Mouse (Mus musculus): ENCODE results near the gene Kazald1. TPM values are rescaled to one million over a fixed set of nuclear protein-coding genes. Genes with fewer than 3 reads are reported as not detected.
"Not testable (repeated sequence)": the region's sequence is repeated elsewhere in the genome, so short reads cannot be mapped to it uniquely, and the experiment has no call there.

The Kazald1 gene
- polyA plus RNA-seq, 1 experiment from 2014 or later, result 1.1 TPM

- Histone ChIP-seq H3K27me3 (replicated peaks; ENCODE audit: control insufficient read depth, insufficient read depth, low read length) (no peaks in the 10 kb centered on the region), H3K9me3 (replicated peaks; ENCODE audit: control insufficient read depth, low read length) (no peaks in the 10 kb centered on the region), H3K4me2 (ENCODE audit: low read length) (no peak overlapping the region), H3K36me3 (ENCODE audit: control insufficient read depth, insufficient read depth, low read length) (peaks cover 19% of the 10 kb centered on the region), H3K9ac (ENCODE audit: low read length) (no peak overlapping the region), H3K27ac (ENCODE audit: low read depth, low read length) (no peak overlapping the region), H3K4me3 (ENCODE audit: low read depth, low read length) (no peak overlapping the region), H3K4me1 (ENCODE audit: control insufficient read depth, insufficient read depth, low read length) (no peaks in the 10 kb centered on the region)
- DNase-seq (ENCODE audit: low spot score), result peak; percentile 86
- ATAC-seq, result peak; percentile 66
- 16% methylated on average over 4 of the region's 4 CpGs for WGBS
Observed at GRCm38 (mm10) chr19:45031780-45032179, 43.3 kb upstream of the Kazald1 start.

GRCm38 (mm10) chr19:45032570-45033332 is 42.3 kb upstream of the Kazald1 start:
- H3K27me3 ChIP-seq (replicated peaks; ENCODE audit: control insufficient read depth, insufficient read depth, low read length), result no peaks in the 10 kb centered on the region
- no peak overlapping the region for H3K4me3 ChIP-seq (ENCODE audit: low read depth, low read length)
- peaks cover 11% of the 10 kb centered on the region; the same call in 1 of the 2 replicates for H3K36me3 ChIP-seq (ENCODE audit: control insufficient read depth, insufficient read depth, low read length)
- 48% methylated on average over 17 of the region's 17 CpGs for WGBS
- no peak overlapping the region for H3K4me2 ChIP-seq (ENCODE audit: low read length)
- no peaks in the 10 kb centered on the region for H3K9me3 ChIP-seq (replicated peaks; ENCODE audit: control insufficient read depth, low read length)
- no peak overlapping the region for H3K9ac ChIP-seq (ENCODE audit: low read length)
- ATAC-seq (no peak), DNase-seq (ENCODE audit: low spot score) (peak; percentile 38)
- H3K4me1 ChIP-seq (ENCODE audit: control insufficient read depth, insufficient read depth, low read length), result no peaks in the 10 kb centered on the region
- no peak overlapping the region for H3K27ac ChIP-seq (ENCODE audit: low read depth, low read length)

GRCm38 (mm10) chr19:45036867-45037266 is 38.2 kb upstream of the Kazald1 start:
- no peak overlapping the region for H3K27ac ChIP-seq (ENCODE audit: low read depth, low read length)
- no peaks in the 10 kb centered on the region for H3K9me3 ChIP-seq (replicated peaks; ENCODE audit: control insufficient read depth, low read length)
- 33% methylated on average over 16 of the region's 16 CpGs for WGBS
- H3K4me3 ChIP-seq (ENCODE audit: low read depth, low read length), result no peak overlapping the region
- no peaks in the 10 kb centered on the region for H3K36me3 ChIP-seq (ENCODE audit: control insufficient read depth, insufficient read depth, low read length)
- no peak overlapping the region for H3K9ac ChIP-seq (ENCODE audit: low read length)
- no peaks in the 10 kb centered on the region for H3K27me3 ChIP-seq (replicated peaks; ENCODE audit: control insufficient read depth, insufficient read depth, low read length)
- no peak for DNase-seq (ENCODE audit: low spot score)
- no peaks in the 10 kb centered on the region for H3K4me1 ChIP-seq (ENCODE audit: control insufficient read depth, insufficient read depth, low read length)
- no peak overlapping the region for H3K4me2 ChIP-seq (ENCODE audit: low read length)
- ATAC-seq, result no peak

- H3K27me3 ChIP-seq (replicated peaks; ENCODE audit: control insufficient read depth, insufficient read depth, low read length); H3K4me2 ChIP-seq (ENCODE audit: low read length); H3K27ac ChIP-seq (ENCODE audit: low read depth, low read length); H3K4me1 ChIP-seq (ENCODE audit: control insufficient read depth, insufficient read depth, low read length); H3K9ac ChIP-seq (ENCODE audit: low read length); H3K9me3 ChIP-seq (replicated peaks; ENCODE audit: control insufficient read depth, low read length); ATAC-seq; H3K4me3 ChIP-seq (ENCODE audit: low read depth, low read length); H3K36me3 ChIP-seq (ENCODE audit: control insufficient read depth, insufficient read depth, low read length); DNase-seq (ENCODE audit: low spot score): not testable (repeated sequence)
- 90% methylated on average over 7 of the region's 7 CpGs for WGBS
Observed at GRCm38 (mm10) chr19:45038198-45038597, 36.8 kb upstream of the Kazald1 start.

- H3K36me3 ChIP-seq (ENCODE audit: control insufficient read depth, insufficient read depth, low read length), result no peaks in the 10 kb centered on the region
- H3K27ac ChIP-seq (ENCODE audit: low read depth, low read length), result no peak overlapping the region
- no peak overlapping the region for H3K9ac ChIP-seq (ENCODE audit: low read length)
- no peak for ATAC-seq
- no peak overlapping the region for H3K4me2 ChIP-seq (ENCODE audit: low read length)
- H3K4me3 ChIP-seq (ENCODE audit: low read depth, low read length), result no peak overlapping the region
- peaks cover 1% of the 10 kb centered on the region; the same call in 1 of the 2 replicates for H3K27me3 ChIP-seq (replicated peaks; ENCODE audit: control insufficient read depth, insufficient read depth, low read length)
- H3K9me3 ChIP-seq (replicated peaks; ENCODE audit: control insufficient read depth, low read length), result no peaks in the 10 kb centered on the region
- no peak for DNase-seq (ENCODE audit: low spot score)
- no peaks in the 10 kb centered on the region for H3K4me1 ChIP-seq (ENCODE audit: control insufficient read depth, insufficient read depth, low read length)
- WGBS, result 56% methylated on average over 13 of the region's 13 CpGs
Observed at GRCm38 (mm10) chr19:45040214-45040613, 34.8 kb upstream of the Kazald1 start.

GRCm38 (mm10) chr19:45044389-45044927 is 30.6 kb upstream of the Kazald1 start:
- Histone ChIP-seq H3K36me3 (ENCODE audit: control insufficient read depth, insufficient read depth, low read length) (0 out of 2 replicates have a peak, but pooled peaks cover 4% of the 10 kb centered on the region), H3K4me2 (ENCODE audit: low read length) (no peak overlapping the region), H3K9ac (ENCODE audit: low read length) (no peak overlapping the region), H3K27ac (ENCODE audit: low read depth, low read length) (no peak overlapping the region), H3K4me1 (ENCODE audit: control insufficient read depth, insufficient read depth, low read length) (peaks cover 24% of the 10 kb centered on the region), H3K9me3 (replicated peaks; ENCODE audit: control insufficient read depth, low read length) (no peaks in the 10 kb centered on the region), H3K4me3 (ENCODE audit: low read depth, low read length) (no peak overlapping the region), H3K27me3 (replicated peaks; ENCODE audit: control insufficient read depth, insufficient read depth, low read length) (peaks cover 6% of the 10 kb centered on the region; the same call in 1 of the 2 replicates)
- no peak for DNase-seq (ENCODE audit: low spot score)
- ATAC-seq, result no peak
- WGBS, result 65% methylated on average over 11 of the region's 11 CpGs

GRCm38 (mm10) chr19:45045236-45045635 is 29.8 kb upstream of the Kazald1 start:
- Histone ChIP-seq H3K27ac (ENCODE audit: low read depth, low read length) (no peak overlapping the region), H3K4me3 (ENCODE audit: low read depth, low read length) (no peak overlapping the region), H3K27me3 (replicated peaks; ENCODE audit: control insufficient read depth, insufficient read depth, low read length) (peaks cover 6% of the 10 kb centered on the region; the same call in 1 of the 2 replicates), H3K9ac (ENCODE audit: low read length) (no peak overlapping the region), H3K36me3 (ENCODE audit: control insufficient read depth, insufficient read depth, low read length) (peaks cover 10% of the 10 kb centered on the region; the same call in 1 of the 2 replicates), H3K4me2 (ENCODE audit: low read length) (no peak overlapping the region), H3K4me1 (ENCODE audit: control insufficient read depth, insufficient read depth, low read length) (peaks cover 28% of the 10 kb centered on the region), H3K9me3 (replicated peaks; ENCODE audit: control insufficient read depth, low read length) (no peaks in the 10 kb centered on the region)
- WGBS, result 56% methylated on average over 15 of the region's 15 CpGs
- no peak for DNase-seq (ENCODE audit: low spot score)
- no peak for ATAC-seq

GRCm38 (mm10) chr19:45045651-45046050 is 29.4 kb upstream of the Kazald1 start, which contains the start of gene Pdzd7:
Gene Pdzd7 (minus strand): TSS chr19:45045717.
- DNase-seq (ENCODE audit: low spot score) (no peak), ATAC-seq (no peak)
- Histone ChIP-seq H3K9ac (ENCODE audit: low read length) (peak within 1 kb of the TSS; percentile 77), H3K36me3 (ENCODE audit: control insufficient read depth, insufficient read depth, low read length) (peaks cover 14% of the 10 kb centered on the region; the same call in 1 of the 2 replicates), H3K27ac (ENCODE audit: low read depth, low read length) (0 out of 2 replicates have a peak within 1 kb of the TSS, but pooled peaks have one; percentile 90), H3K27me3 (replicated peaks; ENCODE audit: control insufficient read depth, insufficient read depth, low read length) (peaks cover 6% of the 10 kb centered on the region; the same call in 1 of the 2 replicates), H3K4me1 (ENCODE audit: control insufficient read depth, insufficient read depth, low read length) (peaks cover 28% of the 10 kb centered on the region), H3K9me3 (replicated peaks; ENCODE audit: control insufficient read depth, low read length) (no peaks in the 10 kb centered on the region), H3K4me2 (ENCODE audit: low read length) (peak within 1 kb of the TSS; percentile 68), H3K4me3 (ENCODE audit: low read depth, low read length) (peak within 1 kb of the TSS; percentile 51)
- WGBS, result 74% methylated on average over 5 of the region's 5 CpGs

Measured in forebrain, embryonic 14.5 days (tissue).